Mouse (Mus musculus): ENCODE measurements around the gene Epn1. TPM values are rescaled to one million over a fixed set of nuclear protein-coding genes. Genes with fewer than 3 reads are reported as not detected.

Gene Epn1
- polyA plus RNA-seq, 1 experiment from 2014 or later = 77.9 TPM

DNA sequence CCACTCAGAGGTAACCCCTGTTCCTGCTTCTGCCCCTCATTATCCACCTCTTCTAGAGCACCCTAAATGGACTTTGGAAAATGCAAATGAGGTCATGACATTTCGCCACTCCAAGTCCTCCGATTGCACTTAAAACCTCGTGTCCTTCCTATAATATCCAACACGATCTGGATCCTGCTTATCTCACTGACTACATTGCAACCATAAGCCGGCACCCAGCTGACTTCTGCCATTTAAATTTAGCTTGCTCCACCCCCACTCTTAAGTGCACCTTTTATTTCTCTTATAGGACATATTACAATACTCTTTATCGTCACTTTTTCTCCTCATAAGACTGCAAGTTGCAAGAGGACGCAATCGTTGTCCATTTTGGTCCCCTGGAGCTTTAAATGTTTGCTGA is 42.6 kb upstream of the Epn1 start:
- 0 out of 2 replicates have a peak overlapping the region, but pooled peaks have one; percentile 70 for H3K9ac ChIP-seq
- no peak for ATAC-seq (ENCODE audit: insufficient read depth)
- H3K4me2 ChIP-seq = peak overlapping the region; percentile 68
- H3K4me3 ChIP-seq (ENCODE audit: low read depth, low read length) = peak overlapping the region; percentile 62
- no peak for TF ChIP-seq CTCF (IDR thresholded peaks at IDR 0.05; ENCODE audit: low read depth)
- H3K9me3 ChIP-seq (ENCODE audit: low read depth, low read length) = peaks cover 1% of the 10 kb centered on the region; the same call in 1 of the 2 replicates
- DNase-seq = no peak
- no peaks in the 10 kb centered on the region for H3K4me1 ChIP-seq (ENCODE audit: insufficient read depth)
- peaks cover 33% of the 10 kb centered on the region for H3K36me3 ChIP-seq (ENCODE audit: insufficient read depth)
- H3K27me3 ChIP-seq (ENCODE audit: insufficient read depth, low read length) = no peaks in the 10 kb centered on the region
- 81% methylated on average over 8 of the region's 8 CpGs for WGBS
- H3K27ac ChIP-seq (ENCODE audit: low read depth) = peak overlapping the region; percentile 96

DNA sequence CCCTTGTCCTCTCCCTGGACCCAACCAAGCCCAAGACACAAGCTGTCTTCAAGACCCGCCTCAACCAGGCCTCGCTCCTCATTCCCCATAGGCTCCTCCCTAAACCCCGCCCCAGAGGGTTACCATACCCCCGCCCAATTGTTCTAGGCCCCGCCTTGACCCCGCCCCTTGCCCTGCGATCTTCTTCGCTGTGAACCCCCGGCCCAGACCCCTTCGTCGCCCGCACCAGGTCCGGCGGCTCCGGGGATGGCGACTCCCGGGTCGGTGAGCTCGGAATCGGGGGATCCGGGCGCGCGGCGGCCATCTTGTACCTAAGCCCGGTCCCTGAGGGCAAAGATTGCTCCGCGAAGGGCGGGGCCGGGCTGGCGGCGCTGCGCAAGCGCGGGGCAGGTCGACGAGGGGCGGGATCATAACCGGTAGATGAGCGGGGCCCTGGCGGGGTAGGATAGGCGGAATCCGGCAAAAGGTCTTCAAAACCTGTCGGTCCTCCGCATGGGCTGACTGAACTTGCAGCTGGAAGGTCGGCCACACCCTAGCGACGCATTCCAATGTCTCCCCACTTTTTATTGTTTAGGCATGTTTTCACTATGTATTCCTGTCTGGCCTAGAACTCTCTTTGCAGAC is 41.8 kb upstream of the Epn1 start, which contains the start of gene Zfp784:
Gene Zfp784 (minus strand): TSS at position 338 of the 624 bp plus-strand sequence.
- peak within 1 kb of the TSS; percentile 68 for H3K4me2 ChIP-seq
- no peaks in the 10 kb centered on the region for H3K9me3 ChIP-seq (ENCODE audit: low read depth, low read length)
- under 1% methylated on average over 48 of the region's 48 CpGs for WGBS
- H3K27ac ChIP-seq (ENCODE audit: low read depth) = peak within 1 kb of the TSS; percentile 96
- peak; percentile 97 for ATAC-seq (ENCODE audit: insufficient read depth)
- peaks cover 25% of the 10 kb centered on the region for H3K36me3 ChIP-seq (ENCODE audit: insufficient read depth)
- DNase-seq = peak; percentile 94
- H3K27me3 ChIP-seq (ENCODE audit: insufficient read depth, low read length) = no peaks in the 10 kb centered on the region
- TF ChIP-seq CTCF (IDR thresholded peaks at IDR 0.05; ENCODE audit: low read depth) = no peak; the same call in 1 of the 2 replicates
- H3K9ac ChIP-seq = peak within 1 kb of the TSS; percentile 70
- H3K4me3 ChIP-seq (ENCODE audit: low read depth, low read length) = peak within 1 kb of the TSS; percentile 62
- H3K4me1 ChIP-seq (ENCODE audit: insufficient read depth) = no peaks in the 10 kb centered on the region

DNA sequence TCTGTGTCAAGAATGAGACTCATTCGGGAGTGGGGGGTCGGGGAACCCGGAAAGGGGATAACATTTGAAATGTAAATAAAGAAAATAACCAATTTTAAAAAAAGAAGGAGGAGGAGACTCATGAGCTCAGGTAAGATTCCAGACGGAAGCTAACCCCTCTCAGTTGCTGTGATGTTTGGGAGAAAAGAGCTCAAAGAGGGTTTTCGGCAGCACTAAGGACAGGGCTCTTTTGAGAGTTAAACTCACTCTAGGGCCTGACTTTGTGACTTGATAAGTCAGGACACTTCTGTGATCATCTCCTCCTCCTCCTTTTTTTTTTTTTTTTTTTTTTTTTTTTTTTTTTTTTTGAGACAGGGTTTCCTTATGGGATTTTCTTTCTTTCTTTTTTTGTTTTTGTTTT is 41.1 kb upstream of the Epn1 start:
- Histone ChIP-seq H3K9me3 (ENCODE audit: low read depth, low read length) (no peaks in the 10 kb centered on the region), H3K4me1 (ENCODE audit: insufficient read depth) (no peaks in the 10 kb centered on the region), H3K27ac (ENCODE audit: low read depth) (peak overlapping the region; percentile 96; the same call in 1 of the 2 replicates), H3K4me3 (ENCODE audit: low read depth, low read length) (peak overlapping the region; percentile 62), H3K4me2 (peak overlapping the region; percentile 68), H3K9ac (peak overlapping the region; percentile 70), H3K27me3 (ENCODE audit: insufficient read depth, low read length) (no peaks in the 10 kb centered on the region), H3K36me3 (ENCODE audit: insufficient read depth) (peaks cover 18% of the 10 kb centered on the region)
- DNase-seq (no peak), ATAC-seq (ENCODE audit: insufficient read depth) (no peak)
- 18% methylated on average over 5 of the region's 5 CpGs for WGBS
- no peak for TF ChIP-seq CTCF (IDR thresholded peaks at IDR 0.05; ENCODE audit: low read depth)

DNA sequence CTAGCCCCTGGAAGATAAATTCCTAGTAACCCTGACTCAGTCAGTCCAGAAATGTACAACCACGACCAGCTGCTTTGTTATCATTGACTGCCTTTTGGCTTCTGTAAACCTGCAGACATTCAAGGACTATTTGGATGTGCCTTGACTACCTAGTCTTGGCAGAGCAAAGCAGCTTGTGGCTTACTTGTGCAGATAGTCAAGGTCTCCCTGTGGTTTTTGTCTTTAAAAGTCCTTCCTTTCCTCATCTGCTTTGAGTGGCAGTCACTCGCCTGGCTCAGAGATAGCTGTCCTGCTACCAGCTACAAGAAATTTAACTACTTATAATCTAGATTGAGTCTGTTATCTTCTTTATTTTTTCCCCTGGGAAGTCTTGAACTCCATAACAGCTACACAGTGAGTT is 35.1 kb upstream of the Epn1 start:
- H3K27ac ChIP-seq (ENCODE audit: low read depth) = no peak overlapping the region
- no peaks in the 10 kb centered on the region for H3K4me1 ChIP-seq (ENCODE audit: insufficient read depth)
- H3K9ac ChIP-seq = no peak overlapping the region
- H3K9me3 ChIP-seq (ENCODE audit: low read depth, low read length) = no peaks in the 10 kb centered on the region
- no peak overlapping the region for H3K4me2 ChIP-seq
- no peak for ATAC-seq (ENCODE audit: insufficient read depth)
- no peaks in the 10 kb centered on the region for H3K27me3 ChIP-seq (ENCODE audit: insufficient read depth, low read length)
- DNase-seq = no peak
- no peaks in the 10 kb centered on the region for H3K36me3 ChIP-seq (ENCODE audit: insufficient read depth)
- 70% methylated on average over 2 of the region's 2 CpGs for WGBS
- TF ChIP-seq CTCF (IDR thresholded peaks at IDR 0.05; ENCODE audit: low read depth) = no peak
- H3K4me3 ChIP-seq (ENCODE audit: low read depth, low read length) = no peak overlapping the region

DNA sequence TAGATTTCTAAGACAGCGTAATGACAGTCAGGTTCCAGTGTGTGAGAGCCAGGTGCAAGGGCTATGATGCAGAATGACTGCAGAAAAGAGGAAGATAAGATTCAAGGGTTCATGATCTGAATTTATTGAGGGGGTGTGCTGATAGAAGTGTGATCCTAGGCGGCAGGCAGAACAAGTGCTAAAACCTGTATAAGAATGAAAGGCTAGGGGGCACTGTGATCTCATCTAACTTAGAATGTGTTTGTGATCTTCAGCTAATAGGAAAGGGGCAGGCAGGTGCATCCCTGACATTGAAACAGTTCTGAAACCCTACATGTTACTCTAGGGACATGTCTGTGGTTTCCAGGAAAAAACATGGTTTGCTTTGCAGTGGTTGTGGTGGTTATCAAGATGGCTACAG is 33.9 kb upstream of the Epn1 start:
- TF ChIP-seq CTCF (IDR thresholded peaks at IDR 0.05; ENCODE audit: low read depth) = no peak
- WGBS = 65% methylated on average over 2 of the region's 2 CpGs
- ATAC-seq (ENCODE audit: insufficient read depth) (no peak), DNase-seq (no peak)
- H3K27ac ChIP-seq (ENCODE audit: low read depth) = no peak overlapping the region
- H3K4me2 ChIP-seq = no peak overlapping the region
- no peaks in the 10 kb centered on the region for H3K36me3 ChIP-seq (ENCODE audit: insufficient read depth)
- no peak overlapping the region for H3K9ac ChIP-seq
- H3K27me3 ChIP-seq (ENCODE audit: insufficient read depth, low read length) = no peaks in the 10 kb centered on the region
- peaks cover 5% of the 10 kb centered on the region; the same call in 1 of the 2 replicates for H3K4me1 ChIP-seq (ENCODE audit: insufficient read depth)
- no peaks in the 10 kb centered on the region for H3K9me3 ChIP-seq (ENCODE audit: low read depth, low read length)
- H3K4me3 ChIP-seq (ENCODE audit: low read depth, low read length) = no peak overlapping the region

DNA sequence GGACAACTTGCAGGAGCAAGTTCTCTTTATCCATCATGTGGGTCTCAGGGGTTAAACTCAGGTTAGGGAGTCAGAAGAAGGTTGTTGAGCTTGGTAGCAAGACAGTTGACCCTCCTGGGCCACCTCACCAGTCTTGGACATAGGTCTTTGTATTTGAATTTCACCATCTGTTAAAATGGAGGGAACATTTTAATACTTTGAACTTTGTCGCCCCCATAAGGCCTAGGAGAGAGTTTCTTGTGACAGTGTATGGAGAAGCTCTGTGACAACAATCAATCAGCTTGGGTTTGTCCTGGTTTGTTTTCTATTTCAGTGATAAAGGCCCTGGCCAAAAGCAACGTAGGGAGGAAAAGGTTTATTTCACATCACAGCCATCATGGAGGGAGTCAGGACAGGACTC is 32.7 kb upstream of the Epn1 start:
- no peak for ATAC-seq (ENCODE audit: insufficient read depth)
- DNase-seq = peak; percentile 74
- no peak overlapping the region for H3K27ac ChIP-seq (ENCODE audit: low read depth)
- peak; percentile 50 for TF ChIP-seq CTCF (IDR thresholded peaks at IDR 0.05; ENCODE audit: low read depth)
- H3K9ac ChIP-seq = no peak overlapping the region
- no peak overlapping the region for H3K4me3 ChIP-seq (ENCODE audit: low read depth, low read length)
- no peaks in the 10 kb centered on the region for H3K9me3 ChIP-seq (ENCODE audit: low read depth, low read length)
- no peak overlapping the region for H3K4me2 ChIP-seq
- H3K4me1 ChIP-seq (ENCODE audit: insufficient read depth) = peaks cover 9% of the 10 kb centered on the region; the same call in 1 of the 2 replicates
- WGBS = 20% methylated on average over 2 of the region's 2 CpGs
- H3K27me3 ChIP-seq (ENCODE audit: insufficient read depth, low read length) = peaks cover 8% of the 10 kb centered on the region; the same call in 1 of the 2 replicates
- no peaks in the 10 kb centered on the region for H3K36me3 ChIP-seq (ENCODE audit: insufficient read depth)
